Mouse (Mus musculus) heart, postnatal 0 days (tissue): ENCODE data around the gene Eml4. TPM values are rescaled to one million over a fixed set of nuclear protein-coding genes. Genes with fewer than 3 reads are reported as not detected.

Source experiments
- ATAC-seq: fragments of 200-750 bp; cut with Nextera tagmentation; 2 replicates; pipeline ENCODE4 v1.8.0; 2017; ENCODE audit warnings: low read depth, moderate number of reproducible peaks, moderate library complexity; ENCODE audit not compliant: insufficient read depth
- DNase-seq: peaks from one replicate; pipeline ENCODE4 v3.0.0-alpha.2; 2016; ENCODE audit warnings: low spot score
- H3K27ac ChIP-seq: fragments of 300-500 bp; sonication (generic); 2 replicates; pipeline ENCODE4 v1.5.1; 2014; ENCODE audit warnings: low read depth, mild to moderate bottlenecking
- H3K27me3 ChIP-seq: fragments of 300-500 bp; sonication (generic); 2 replicates; pipeline ENCODE4 v1.6.1; 2014; ENCODE audit warnings: low read length, mixed read lengths; ENCODE audit not compliant: control insufficient read depth, insufficient read depth
- H3K36me3 ChIP-seq: fragments of 300-500 bp; sonication (generic); replicated peaks from 2 replicates; pipeline ENCODE4 v1.6.1; 2014; ENCODE audit warnings: low read length, mixed read lengths; ENCODE audit not compliant: control insufficient read depth, insufficient read depth
- H3K4me1 ChIP-seq: fragments of 300-500 bp; sonication (generic); 2 replicates; pipeline ENCODE4 v1.6.1; 2014; ENCODE audit warnings: antibody characterized with exemption; ENCODE audit not compliant: control insufficient read depth, insufficient read depth
- H3K4me2 ChIP-seq: fragments of 300-500 bp; sonication (generic); 2 replicates; pipeline ENCODE4 v1.6.1; 2014; ENCODE audit warnings: low read depth, mild to moderate bottlenecking, low read length, moderate library complexity
- H3K4me3 ChIP-seq: fragments of 300-500 bp; sonication (generic); 2 replicates; pipeline ENCODE4 v1.5.1; 2014; ENCODE audit warnings: low read depth, low read length
- H3K9ac ChIP-seq: fragments of 300-500 bp; sonication (generic); replicated peaks from 2 replicates; pipeline ENCODE4 v1.6.1; 2014; ENCODE audit warnings: low read depth, low read length, mixed read lengths
- H3K9me3 ChIP-seq: fragments of 300-500 bp; sonication (generic); replicated peaks from 2 replicates; pipeline ENCODE4 v1.6.1; 2016; ENCODE audit warnings: low read length; ENCODE audit not compliant: control insufficient read depth
- CTCF ChIP-seq: IDR thresholded peaks from 2 replicates; pipeline ENCODE4 v1.5.1; 2016; ENCODE audit warnings: antibody characterized with exemption, control low read depth, low read depth
- EP300 ChIP-seq: IDR thresholded peaks from 2 replicates; pipeline ENCODE4 v1.6.1; 2016; ENCODE audit warnings: antibody characterized with exemption, low read depth
- whole genome bisulfite sequencing: fragments of 180-500 bp; shearing (Covaris S2); extraction: QIAGEN DNeasy Blood & Tissue Kit; methylation state at CpG from one replicate; pipeline ENCODE4 v1.1.7; 2014; 5-methylcytosine and 5-hydroxymethylcytosine counted together
- polyA plus RNA-seq: library from polyadenylated mRNA; unstranded; fragments of >200 nt; fragmentation: Nextera tagmentation; extraction: Ambion mirVana; gene quantifications from 2 replicates; pipeline ENCODE4 v1.2.1, GENCODE M21; 2015
- total RNA-seq: library from RNA; depleted of rRNA; stranded (reverse); fragments of >200 nt; gene quantifications from 2 replicates; pipeline ENCODE4 v1.2.3, GENCODE M21; 2014; ENCODE audit warnings: low replicate concordance

Gene Eml4
- total and polyA plus RNA-seq, 2 experiments from 2014 or later = 5.0 to 15.6 TPM

DNA sequence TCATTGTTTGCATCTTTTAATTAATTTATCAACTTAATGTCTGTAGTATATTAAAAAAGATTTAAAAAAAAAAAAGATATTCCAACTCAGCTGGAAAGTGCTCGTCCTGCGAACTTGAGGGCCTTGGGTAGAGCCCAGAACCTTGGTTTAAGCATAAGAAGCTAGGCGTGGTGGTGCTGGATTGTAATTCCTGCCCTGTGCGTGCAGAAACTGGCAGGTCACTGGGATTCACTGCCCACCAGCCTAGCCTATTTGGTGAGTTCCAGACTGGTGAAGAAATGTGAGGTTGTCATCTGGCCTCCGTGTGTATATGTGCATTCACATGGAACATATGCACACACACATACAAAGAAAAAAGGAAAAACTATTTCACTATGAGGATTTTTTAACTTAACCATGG, 115.2 kb downstream of the Eml4 start:
- Histone ChIP-seq H3K4me2 (no peak overlapping the region), H3K9me3 (no peaks in the 10 kb centered on the region), H3K27ac (no peak overlapping the region), H3K9ac (no peak overlapping the region), H3K27me3 (no peaks in the 10 kb centered on the region), H3K36me3 (peaks cover 53% of the 10 kb centered on the region), H3K4me3 (no peak overlapping the region), H3K4me1 (no peaks in the 10 kb centered on the region)
- DNase-seq (no peak), ATAC-seq (no peak)
- TF ChIP-seq EP300 = no peak
- WGBS = 90% methylated on average over 5 of the region's 5 CpGs

DNA sequence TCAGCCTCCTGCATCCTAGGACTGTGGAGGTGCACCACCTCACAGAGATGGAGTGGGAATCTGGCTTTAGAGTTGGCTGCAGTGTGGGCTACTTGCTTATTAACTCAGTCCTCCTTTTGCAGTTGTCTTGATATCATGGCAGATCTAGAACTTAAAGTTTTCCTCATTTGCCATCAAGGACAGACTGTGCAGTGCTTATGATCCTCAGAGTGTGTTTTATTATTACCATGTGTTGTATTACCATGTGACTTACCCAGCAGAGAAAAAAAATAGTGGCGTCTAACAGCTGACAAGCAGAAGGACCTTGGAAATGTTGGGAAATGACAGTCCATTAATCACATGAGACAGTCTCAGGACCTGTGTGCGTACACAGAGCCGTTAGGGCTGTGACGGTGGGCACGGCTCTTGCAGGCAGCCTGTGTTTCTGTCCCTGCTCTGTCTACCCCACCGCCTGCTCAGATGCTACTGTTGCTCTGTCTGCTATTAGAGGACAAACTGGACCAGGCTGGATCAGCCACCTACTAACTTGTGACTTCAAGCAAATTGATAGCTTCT, 116.0 kb downstream of the Eml4 start:
- no peak overlapping the region for H3K4me2 ChIP-seq
- ATAC-seq (no peak), DNase-seq (no peak)
- no peaks in the 10 kb centered on the region for H3K27me3 ChIP-seq
- no peaks in the 10 kb centered on the region for H3K4me1 ChIP-seq
- H3K4me3 ChIP-seq = no peak overlapping the region
- WGBS = 70% methylated on average over 6 of the region's 6 CpGs
- peaks cover 60% of the 10 kb centered on the region for H3K36me3 ChIP-seq
- no peak overlapping the region for H3K9ac ChIP-seq
- no peak overlapping the region for H3K27ac ChIP-seq
- TF ChIP-seq EP300 (no peak), CTCF (no peak)
- no peaks in the 10 kb centered on the region for H3K9me3 ChIP-seq

DNA sequence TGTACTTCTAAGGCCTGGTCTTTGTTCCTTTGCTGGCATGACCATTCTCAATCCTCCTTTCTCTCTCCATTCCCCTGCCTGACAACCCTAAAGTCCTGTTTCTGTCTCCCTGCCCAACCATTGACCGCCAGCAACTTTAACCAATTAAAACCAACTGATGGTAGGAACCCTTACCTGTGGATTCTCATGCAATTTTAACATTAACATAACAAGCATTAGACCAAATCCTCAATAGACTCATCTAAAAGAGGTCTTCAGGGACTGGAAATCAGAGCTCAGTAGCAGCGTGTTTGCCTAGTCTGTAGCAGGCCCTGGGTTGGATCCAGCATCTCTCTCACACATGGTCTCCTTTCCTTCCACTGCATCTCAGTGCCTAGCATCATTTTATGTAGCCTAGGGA, 118.9 kb downstream of the Eml4 start:
- TF ChIP-seq CTCF (no peak), EP300 (no peak)
- H3K4me1 ChIP-seq = no peaks in the 10 kb centered on the region
- no peak overlapping the region for H3K4me2 ChIP-seq
- H3K27ac ChIP-seq = no peak overlapping the region
- ATAC-seq (no peak), DNase-seq (no peak)
- no peak overlapping the region for H3K4me3 ChIP-seq
- H3K9me3 ChIP-seq = no peaks in the 10 kb centered on the region
- WGBS = 92% methylated on average over 2 of the region's 2 CpGs
- peaks cover 66% of the 10 kb centered on the region for H3K36me3 ChIP-seq
- no peaks in the 10 kb centered on the region for H3K27me3 ChIP-seq
- H3K9ac ChIP-seq = no peak overlapping the region

DNA sequence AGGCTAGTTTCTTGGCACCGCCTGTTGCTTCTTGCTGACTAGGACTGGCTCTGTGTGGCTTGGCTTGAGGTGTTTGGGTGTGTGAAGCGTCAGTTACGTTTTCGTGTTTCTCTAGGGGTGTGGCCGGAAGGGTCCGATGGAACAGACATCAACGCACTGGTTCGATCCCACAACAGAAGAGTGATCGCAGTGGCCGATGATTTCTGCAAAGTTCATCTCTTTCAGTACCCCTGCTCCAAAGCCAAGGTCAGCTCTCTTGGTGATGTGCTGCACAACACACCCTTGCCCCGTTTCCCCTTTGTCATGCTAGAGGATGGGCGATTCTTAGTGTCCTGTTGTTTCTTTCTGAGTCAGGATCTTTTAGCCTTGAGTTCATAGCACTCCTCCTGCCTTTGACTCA, 126.4 kb downstream of the Eml4 start:
- no peak overlapping the region for H3K9ac ChIP-seq
- ATAC-seq (no peak), DNase-seq (no peak)
- WGBS = 95% methylated on average over 12 of the region's 12 CpGs
- no peaks in the 10 kb centered on the region for H3K27me3 ChIP-seq
- TF ChIP-seq CTCF = no peak
- no peak for TF ChIP-seq EP300
- H3K9me3 ChIP-seq = no peaks in the 10 kb centered on the region
- no peak overlapping the region for H3K27ac ChIP-seq
- H3K36me3 ChIP-seq = peaks cover 75% of the 10 kb centered on the region
- no peak overlapping the region for H3K4me3 ChIP-seq
- no peak overlapping the region for H3K4me2 ChIP-seq
- no peaks in the 10 kb centered on the region for H3K4me1 ChIP-seq

DNA sequence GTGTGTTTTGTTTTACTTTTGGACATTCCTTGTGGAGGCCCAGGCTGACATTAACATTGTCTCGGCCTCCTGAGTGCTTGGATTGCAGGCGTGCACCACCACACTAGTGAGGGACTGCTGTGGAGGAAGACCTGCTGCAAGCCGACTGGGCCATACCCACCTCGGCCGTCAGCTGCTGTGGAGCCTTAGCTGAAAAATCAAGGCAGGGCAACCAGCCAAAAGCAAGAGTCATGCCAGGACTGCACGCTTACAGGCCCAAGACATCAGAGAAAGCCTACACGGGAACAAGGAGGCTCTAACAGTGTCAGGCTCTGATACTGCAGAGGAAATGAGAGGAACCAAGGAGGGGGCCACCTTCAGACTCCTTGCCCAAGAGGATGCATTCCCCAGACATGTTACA, 130.8 kb downstream of the Eml4 start:
- ATAC-seq = no peak

DNA sequence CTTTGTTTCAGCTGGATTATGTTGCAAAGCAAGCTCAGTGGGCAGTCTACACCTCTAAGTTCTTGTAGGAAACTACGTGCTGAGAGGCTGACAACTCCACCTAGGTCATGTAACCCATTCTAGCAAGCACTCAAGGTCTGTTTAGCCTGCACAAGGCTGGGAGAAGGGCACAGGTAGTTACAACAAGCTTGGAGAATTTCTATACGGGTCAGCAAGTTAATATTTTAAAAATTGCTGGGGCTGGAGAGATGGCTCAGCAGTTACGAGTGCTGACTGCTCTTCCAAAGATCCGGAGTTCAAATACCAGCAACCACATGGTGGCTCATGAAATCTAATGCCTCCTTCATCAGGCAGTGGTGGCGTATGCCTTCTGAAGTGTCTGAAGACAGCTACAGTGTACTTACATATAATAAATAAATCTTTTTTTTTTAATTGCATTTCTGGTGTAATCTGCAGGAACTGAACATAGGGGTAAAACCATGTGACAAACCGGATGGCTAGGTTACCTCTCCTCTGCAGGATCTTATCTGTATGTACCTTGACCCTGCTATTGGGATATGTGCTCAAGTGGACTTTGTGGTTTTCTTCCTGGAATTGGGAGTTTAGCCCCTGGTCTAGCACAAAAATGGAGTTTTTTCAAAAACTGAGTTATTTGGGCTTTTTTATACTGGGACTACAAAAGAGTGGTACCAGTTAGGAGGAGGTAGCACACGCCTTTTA, 132.2 kb downstream of the Eml4 start:
- WGBS = 89% methylated on average over 7 of the region's 7 CpGs
- no peak for ATAC-seq
- no peak for TF ChIP-seq CTCF
- no peak for TF ChIP-seq EP300

More for the DNA sequence above, 130.8 kb downstream of the Eml4 start:
- Histone ChIP-seq H3K9me3 (no peaks in the 10 kb centered on the region), H3K36me3 (peaks cover 37% of the 10 kb centered on the region), H3K4me2 (no peak overlapping the region), H3K9ac (no peak overlapping the region), H3K4me3 (no peak overlapping the region), H3K27ac (no peak overlapping the region), H3K4me1 (no peaks in the 10 kb centered on the region), H3K27me3 (no peaks in the 10 kb centered on the region)
- TF ChIP-seq CTCF (no peak), EP300 (no peak)
- no peak for DNase-seq
- WGBS = 64% methylated on average over 7 of the region's 7 CpGs

More for the DNA sequence above, 132.2 kb downstream of the Eml4 start:
- Histone ChIP-seq H3K9me3 (no peaks in the 10 kb centered on the region), H3K9ac (no peak overlapping the region), H3K4me2 (no peak overlapping the region), H3K36me3 (peaks cover 23% of the 10 kb centered on the region), H3K4me1 (no peaks in the 10 kb centered on the region), H3K27me3 (no peaks in the 10 kb centered on the region), H3K4me3 (no peak overlapping the region), H3K27ac (no peak overlapping the region)
- no peak for DNase-seq
